Mouse (Mus musculus): ENCODE results near the gene Cav3.
A peak's percentile ranks its signal among the peaks of the same experiment; 100 is the strongest.

Cav3 gene

GRCm38 (mm10) chr6:112459341-112459749 is at the start of gene Cav3:
Gene Cav3 (plus strand): TSS chr6:112459505.
- no peak for DNase-seq

DNA sequence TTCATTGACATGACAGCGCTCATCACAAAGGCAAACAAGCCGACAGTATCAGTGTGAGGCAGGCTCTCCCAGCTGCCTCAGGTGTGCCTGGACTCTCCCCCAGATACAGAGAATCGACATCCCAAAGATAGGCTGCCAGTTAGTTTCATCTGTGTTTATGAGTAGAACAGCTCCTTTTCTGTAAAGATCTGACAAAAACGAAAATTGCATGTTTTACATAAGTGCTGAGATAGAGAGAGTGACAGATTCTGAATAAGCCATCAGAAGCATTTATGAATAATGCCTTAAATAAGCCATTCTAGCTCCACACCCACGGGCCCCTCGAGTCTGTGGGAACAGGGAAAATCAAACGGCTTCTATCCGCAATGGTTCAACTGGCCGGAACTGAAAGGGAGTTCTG is 40.0 kb upstream of the Cav3 start:
- DNase-seq, result no peak

DNA sequence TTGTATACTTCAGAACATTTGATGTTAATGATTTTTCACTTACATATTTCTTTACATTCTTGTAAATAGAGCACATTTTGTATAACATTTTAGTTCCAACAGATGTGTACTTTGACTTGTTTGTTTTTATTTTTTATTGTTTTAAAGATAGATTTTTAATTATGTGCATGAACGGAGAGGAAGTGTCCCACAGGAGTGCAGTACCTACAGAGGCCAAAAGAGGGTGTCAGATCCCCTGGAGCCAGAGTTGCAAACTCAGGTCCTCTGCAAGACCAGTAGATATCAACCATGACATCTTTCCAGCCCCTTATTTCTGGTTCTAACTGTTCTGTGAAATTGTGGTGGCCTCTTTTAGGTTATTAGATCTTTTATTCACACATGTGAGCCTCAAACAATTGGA is 38.4 kb upstream of the Cav3 start:
- DNase-seq, result no peak

GRCm38 (mm10) chr6:112423746-112424501 is 35.4 kb upstream of the Cav3 start:
- DNase-seq, result no peak

DNA sequence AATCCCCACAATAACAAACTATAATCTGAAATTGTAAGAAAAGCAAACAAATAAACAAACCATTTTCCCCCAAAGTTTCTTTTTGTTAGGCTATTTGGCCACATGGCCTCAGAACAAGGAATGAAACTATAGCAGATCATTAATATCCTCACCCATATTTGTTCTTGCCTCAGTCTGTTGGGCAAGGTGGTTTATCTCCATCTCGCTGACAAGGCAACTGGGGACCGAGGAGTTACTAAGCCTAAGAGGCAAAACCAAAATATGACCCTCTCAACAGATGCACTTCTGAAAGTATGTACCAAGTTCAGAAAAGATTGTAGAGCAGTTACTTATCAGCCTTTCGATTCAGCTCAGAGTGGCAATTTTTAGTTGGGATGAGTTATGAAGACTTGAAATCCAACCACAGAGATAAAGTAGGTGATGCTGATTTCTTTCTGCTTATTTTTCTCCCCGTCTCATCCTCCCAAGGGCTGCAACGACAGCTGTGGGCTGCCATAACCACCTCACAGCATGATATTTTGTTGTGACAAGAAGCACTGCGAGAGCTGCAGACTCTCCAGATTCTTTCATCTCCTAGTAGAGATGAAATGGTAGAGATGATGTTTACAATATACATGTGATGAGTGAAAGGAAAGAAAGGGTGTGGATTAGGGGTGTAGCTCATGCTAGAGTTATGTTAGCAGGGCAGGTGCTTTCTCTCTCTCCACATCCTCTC is 33.1 kb upstream of the Cav3 start:
- DNase-seq, result no peak

DNA sequence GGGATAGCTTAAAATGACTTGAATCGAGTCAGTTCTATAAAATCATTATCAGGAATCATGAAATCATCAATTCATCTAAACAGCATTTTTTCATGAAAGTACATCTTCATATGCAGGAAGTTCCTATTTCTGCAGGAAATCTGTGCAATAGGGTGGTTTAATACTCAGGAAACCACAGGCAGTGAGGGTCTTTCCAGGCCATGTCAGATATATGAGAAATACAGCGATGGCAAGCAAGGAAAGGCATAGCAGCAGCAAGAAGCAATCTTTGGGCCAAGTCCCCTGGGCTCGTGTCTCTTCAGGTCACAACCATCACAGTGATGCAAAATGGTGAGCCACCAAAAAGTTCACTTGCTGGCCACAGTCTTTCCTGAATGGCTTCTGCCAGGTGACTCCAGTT is 13.6 kb upstream of the Cav3 start:
- DNase-seq, result no peak

DNA sequence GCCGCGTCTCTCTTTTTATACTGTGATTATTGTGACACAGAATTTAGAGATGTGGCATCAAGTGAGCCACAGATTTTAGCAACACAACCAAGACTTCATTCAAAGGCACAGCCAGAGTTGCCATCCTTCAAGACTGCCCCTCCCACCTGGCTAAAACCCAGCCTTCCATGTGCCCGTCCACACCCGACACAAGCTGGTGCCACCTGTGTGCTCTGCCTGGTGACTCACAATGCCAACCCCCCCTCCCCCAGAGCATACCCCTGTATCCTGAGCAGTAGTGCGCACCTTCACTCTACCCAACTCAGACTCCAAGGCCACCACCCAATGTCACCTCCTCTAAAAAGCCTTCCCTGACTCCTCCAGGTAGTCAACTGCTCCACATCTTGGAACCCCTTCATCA is 2.2 kb downstream of the Cav3 start:
- DNase-seq, result no peak

DNA sequence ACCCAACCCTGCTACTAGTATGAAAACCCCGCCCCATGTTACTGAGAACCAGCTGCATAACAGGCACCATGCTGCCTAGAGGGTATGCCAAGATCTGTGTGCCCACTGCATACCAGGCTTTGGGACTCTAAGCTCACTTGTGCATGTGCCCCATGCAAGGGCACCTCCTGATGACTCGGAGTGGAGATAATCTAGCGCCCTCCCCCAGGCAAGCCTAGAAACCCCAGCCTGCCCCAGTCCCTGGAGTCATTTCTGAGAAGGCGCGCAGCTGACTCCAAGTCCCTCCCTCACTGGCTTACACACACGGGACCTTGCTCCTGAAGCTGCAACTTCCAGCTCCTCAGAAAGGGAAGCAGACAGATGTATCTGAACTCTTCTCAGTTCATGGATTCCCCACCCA is 4.0 kb downstream of the Cav3 start:
- no peak for DNase-seq

DNA sequence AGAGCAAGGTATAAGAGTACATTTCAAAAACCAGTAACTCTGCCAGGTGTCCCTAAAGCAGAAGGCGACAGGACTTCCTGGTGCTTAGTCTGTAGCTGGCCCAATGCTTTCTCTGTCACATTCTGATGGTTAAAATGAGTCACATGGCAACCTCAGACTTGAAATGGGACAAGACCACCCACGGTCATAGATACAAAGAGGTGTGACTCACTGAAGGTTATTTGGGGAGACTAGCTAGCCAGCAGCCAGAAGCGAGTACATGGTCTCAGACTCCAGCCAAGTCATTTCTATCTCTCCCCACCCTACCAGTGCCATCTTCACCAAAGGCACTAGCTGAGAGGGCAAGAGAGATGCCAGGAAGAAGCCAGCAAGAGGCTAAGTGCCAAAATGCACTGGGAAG is 6.1 kb downstream of the Cav3 start:
- no peak for DNase-seq

GRCm38 (mm10) chr6:112466001-112466400 is 6.7 kb downstream of the Cav3 start:
- DNase-seq, result no peak

DNA sequence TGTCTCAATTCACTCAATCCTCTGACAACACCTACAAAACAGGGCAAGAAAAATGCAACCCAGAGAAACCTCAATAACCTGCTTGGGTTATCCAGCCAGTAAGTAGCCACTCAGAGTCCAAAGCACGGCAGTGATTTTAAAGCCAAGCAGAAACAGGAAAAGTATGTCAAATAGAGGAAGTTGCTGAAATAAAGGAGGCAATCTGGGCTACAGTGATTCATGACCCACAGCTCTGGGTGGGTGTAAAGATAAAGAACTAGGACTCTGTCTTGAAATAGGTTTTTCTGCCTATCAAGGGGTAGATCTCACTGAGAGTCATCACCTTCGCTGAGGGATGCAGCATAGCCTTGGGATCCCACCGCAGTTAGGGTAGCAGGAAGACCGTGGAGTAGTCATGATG is 12.3 kb downstream of the Cav3 start:
- no peak for DNase-seq

GRCm38 (mm10) chr6:112479861-112480260 is 20.6 kb downstream of the Cav3 start:
- DNase-seq, result no peak

DNA sequence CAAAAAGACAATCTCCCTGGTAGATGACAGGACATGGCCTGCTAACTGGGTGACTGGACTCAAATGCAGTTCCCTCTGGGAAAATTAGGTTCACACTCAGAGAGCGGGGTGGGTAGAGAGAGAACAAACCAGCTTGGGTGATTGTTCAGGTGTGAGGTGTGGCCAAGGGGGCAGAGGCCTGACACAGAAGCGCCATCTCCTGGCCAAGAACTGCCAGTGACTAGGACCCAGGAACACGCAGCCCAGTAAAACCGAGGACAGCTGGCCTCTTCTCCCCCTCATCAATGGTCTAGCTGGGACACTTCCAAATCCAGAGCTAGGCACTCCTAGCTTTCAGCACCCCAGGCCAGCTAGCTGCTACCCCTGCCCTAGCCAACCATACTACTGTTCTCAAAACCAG is 25.0 kb downstream of the Cav3 start:
- DNase-seq, result peak; percentile 14

DNA sequence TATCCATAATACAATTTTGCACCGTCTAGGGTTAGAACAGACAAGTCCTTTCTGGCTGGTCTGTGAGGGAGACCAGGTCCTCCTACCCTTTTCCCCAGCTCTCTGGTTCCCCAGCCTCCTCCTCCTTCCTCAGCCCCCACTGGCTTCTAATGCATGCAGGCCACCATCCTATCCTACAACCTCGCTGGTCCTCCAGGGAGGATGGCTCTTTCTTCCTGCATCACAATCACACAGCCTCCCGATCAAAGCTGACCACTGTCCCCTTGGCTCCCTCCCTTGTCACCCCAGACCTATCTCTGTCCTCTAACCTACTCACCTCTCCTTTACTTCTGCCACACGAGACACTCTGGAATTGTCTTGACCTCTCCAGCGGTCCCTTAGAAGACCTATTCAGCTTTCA is 28.7 kb downstream of the Cav3 start:
- DNase-seq, result no peak

GRCm38 (mm10) chr6:112488821-112489180 is 29.5 kb downstream of the Cav3 start:
- DNase-seq, result no peak

GRCm38 (mm10) chr6:112489181-112489909 is 30.0 kb downstream of the Cav3 start:
- no peak for DNase-seq

GRCm38 (mm10) chr6:112489910-112490559 is 30.7 kb downstream of the Cav3 start, which contains the start of gene Oxtr:
Gene Oxtr (minus strand): TSS chr6:112489943.
- no peak for DNase-seq

DNA sequence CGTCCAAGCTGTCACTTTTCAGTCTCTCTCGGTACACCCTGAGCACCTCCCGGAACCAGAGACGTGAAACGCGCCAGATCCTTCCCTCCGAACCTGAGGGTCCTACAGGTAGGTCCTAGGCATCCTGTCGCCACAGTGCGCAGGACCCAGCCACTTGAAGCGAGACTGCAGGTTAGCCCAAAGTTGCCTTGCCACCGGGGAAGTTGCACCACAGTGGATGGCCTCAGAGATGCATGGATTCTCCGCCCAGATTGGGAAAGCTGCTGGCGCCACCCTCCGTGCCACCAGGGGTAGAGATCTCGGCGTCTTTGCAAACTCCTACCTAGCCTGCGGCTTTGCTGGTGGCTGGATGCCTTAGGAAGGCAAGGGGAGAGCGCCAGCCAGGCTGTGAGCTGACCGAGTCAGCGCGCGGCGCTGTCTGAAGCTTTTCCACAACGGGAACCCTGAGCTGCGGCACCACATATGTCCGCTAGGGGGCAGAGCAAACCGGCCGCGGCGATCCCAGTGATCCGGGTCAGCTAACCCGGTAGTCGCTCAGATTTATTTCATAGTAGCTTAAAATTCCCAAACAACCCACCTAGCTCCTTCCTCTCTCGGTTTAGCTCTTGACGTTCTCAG is 31.4 kb downstream of the Cav3 start:
- peak; percentile 68 for DNase-seq

DNA sequence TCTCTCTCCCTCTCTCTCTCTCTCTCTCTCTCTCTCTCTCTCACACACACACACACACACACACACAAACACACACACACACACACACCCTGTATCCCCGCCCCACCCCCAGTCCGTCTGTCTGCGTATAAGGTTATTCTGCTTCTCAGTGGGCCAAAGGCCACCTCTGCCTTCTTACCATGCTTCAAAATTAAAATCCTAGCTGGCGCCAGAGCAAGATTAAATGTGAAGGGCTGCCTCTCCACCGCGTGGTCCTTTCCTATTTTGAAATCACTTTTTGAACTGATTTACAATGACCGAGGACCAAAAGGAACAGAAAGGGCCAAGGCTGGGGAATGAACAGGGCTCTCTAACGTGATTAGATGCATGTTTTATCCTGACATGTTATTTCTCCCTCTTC is 32.2 kb downstream of the Cav3 start:
- DNase-seq, result no peak

DNA sequence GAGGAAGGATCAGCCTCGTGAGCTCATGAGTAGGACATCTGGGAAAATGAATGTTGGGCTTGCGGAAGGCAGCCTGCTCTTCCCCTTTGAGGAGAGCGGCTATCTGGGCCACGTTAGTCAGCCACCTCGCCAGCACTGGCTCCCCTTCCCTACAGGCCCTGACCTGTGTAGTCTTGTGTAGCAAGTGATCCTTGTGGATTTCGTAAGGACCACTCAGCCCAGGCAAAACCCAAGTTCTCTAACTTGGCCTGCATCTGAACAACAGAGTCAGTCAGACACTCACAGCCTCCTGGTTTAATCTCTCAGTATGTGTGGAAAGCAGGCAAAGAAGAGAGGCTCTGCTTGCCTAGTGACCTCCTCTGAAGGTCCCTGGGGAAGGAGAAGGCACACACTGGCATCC is 33.4 kb downstream of the Cav3 start:
- DNase-seq, result no peak

DNA sequence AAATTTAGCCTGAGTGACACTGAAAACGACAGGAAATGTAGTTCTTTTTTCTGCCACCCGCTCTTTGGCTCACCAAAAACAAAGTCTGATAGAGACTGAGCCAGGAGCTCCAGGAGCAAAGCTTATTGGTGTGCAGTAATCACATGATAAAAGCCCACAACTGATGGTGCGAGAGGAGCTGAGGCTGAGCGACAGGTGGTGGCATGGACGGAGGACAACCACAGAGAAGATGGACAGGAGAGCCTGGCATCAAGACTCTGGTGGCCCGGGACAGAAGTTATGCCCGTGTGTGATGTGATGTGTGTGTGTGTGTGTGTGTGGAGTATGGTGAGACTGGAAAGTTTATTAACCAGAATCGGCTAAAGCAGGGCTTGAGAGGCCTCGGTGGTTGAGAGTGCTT is 34.1 kb downstream of the Cav3 start:
- DNase-seq, result no peak

DNA sequence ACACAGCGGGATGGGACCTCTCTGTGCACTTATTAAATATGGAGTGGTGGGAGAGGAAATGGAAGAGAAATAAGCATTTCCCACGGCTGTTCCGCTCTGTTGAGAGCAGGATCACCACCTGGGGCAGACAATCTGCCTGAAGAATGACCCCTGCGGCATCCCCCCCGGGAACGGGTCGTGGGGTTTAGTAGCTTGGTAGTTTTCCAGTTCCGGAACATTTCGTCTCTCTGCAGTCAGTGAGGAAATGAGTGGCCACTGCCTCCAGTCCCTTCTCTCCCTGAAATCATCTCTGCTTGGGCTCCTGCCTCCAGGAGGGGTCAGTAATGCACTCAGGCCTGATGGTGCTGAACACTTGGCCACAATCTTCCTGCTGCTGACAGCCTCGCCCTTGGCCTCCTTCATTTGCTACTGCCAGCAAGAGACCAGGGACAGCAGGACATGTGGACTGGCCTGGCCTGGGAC is 35.3 kb downstream of the Cav3 start:
- DNase-seq, result no peak

- no peak for DNase-seq
These were observed 35.9 kb downstream of the Cav3 start for GRCm38 (mm10) chr6:112495219-112495618.
